Mouse (Mus musculus): ENCODE results near the gene Rph3a.

GRCm38 (mm10) chr5:121009811-121010569 is at the start of gene Rph3a:
- TF ChIP-seq CTCF (IDR thresholded peaks at IDR 0.05; ENCODE audit: insufficient read depth, low read depth, low read length), result no peak
- TF ChIP-seq POLR2A (IDR thresholded peaks at IDR 0.05; ENCODE audit: insufficient read depth, low read depth, low read length), result no peak
